Mouse (Mus musculus) cerebellum, postnatal 14 days (tissue): ENCODE measurements at regions not wholly inside any gene's neighbourhood (a gene's known extent, or its start where the extent isn't known, plus 50 kb on each side); places are given as distances from the start of the nearest gene placed in this dataset.

Experiments
- DNase-seq, 2 experiments: peaks; one replicate each; pipeline ENCODE4 v3.0.0; 2021; ENCODE audit warnings: mixed read lengths in 2 of 2

- no peak for DNase-seq
Measured at GRCm38 (mm10) chr4:97377593-97378542, 194.9 kb upstream of the Gm10192 start.

GRCm38 (mm10) chr4:97360473-97360872 is 177.5 kb upstream of the Gm10192 start:
- no peak for DNase-seq

DNA sequence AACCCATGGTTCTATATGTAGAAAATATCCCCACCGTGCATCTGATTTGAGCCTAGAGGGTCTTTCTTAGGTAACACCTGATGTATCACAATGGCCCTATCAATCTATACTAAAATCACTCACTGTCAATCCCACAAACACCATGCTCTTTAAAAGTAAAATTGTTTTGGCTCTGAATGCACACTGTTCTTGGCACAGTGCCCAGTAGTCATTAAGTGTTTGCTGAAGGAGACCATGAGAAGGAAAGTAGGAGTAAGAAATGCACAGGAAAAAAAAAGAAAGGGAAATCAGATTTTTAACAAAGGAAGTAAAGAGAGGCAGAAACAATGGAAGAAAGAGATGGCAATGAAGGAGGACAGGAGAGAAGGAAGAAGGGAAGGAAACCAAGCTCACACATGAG is 175.0 kb upstream of the Gm10192 start:
- DNase-seq, result peak in 1 of 2 experiments; percentile 2

DNA sequence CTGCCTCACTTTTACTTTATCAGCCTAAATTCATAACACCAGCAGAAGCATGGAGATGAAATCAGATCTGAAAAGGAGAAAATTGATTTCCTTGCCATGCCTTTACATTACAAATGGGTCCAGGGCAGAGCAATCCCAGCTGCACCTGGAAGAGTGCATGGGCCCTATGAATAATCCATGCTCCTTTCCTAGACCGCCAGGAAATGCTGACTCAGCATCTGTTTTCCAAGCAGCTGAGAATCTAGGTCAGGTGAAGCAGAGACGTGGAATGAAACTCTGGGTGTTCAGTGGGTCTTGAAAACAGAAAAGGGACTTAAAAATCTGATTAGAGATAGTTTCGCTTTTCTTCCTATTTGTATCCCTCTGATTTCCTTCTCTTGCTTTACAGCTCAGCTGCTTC is 163.8 kb upstream of the Gm10192 start:
- DNase-seq, result peak; percentile 1 to 3

DNA sequence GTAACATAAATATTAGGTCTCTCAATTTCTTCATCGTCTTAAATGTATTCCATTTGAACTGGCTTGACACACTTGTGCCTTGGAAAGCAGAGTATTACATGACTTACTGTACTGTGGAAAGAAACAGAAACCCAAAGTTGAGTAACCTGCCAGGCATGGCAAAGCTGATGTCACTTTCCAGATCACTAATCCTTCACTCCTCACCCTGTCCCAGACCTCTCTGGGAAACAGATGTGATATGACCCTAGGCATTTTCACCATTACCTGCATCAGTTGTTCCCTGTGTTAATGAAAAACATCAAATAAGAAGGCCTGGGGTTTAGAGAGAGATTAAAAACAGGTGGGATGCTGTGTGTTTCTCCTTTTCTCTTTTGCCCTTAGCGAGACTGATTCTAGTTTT is 161.4 kb upstream of the Gm10192 start:
- no peak for DNase-seq

DNA sequence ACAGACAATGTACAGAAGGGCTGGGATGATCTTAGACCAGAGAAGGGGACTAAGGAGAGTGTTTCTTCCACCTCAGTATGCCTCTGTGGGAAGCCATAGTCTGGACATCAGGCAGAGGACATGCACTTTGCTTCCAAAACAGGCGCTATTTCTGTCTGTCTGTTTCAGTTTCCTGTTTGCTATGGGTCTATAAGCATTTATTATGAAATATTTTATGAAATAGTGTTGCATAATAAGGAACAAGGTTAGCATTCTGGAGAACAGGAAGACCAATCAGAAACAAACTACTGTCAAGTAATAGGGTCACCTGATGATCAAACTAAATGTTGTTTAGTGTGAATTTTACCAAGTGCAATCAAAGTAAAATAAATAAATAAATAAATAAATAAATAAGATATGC is 160.4 kb upstream of the Gm10192 start:
- DNase-seq, result no peak
